Mouse (Mus musculus) cerebellum, adult 2 months (tissue): ENCODE data around the gene Cstad. TPM values are rescaled to one million over a fixed set of nuclear protein-coding genes. Genes with fewer than 3 reads are reported as not detected.

Experiments
- DNase-seq, 2 experiments: peaks; one replicate each; pipeline ENCODE4 v3.0.0; 2021
- H3K27ac ChIP-seq: fragments of 200-500 bp; 2 replicates; pipeline ENCODE4 v1.5.1; 2012; ENCODE audit warnings: low read length, control low read depth, inconsistent platforms; ENCODE audit not compliant: insufficient read depth
- H3K27me3 ChIP-seq: fragments of 200-500 bp; 2 replicates; pipeline ENCODE4 v1.6.1; 2012; ENCODE audit warnings: inconsistent platforms, mild to moderate bottlenecking, low read length, moderate library complexity; ENCODE audit not compliant: control insufficient read depth, insufficient read depth
- H3K4me1 ChIP-seq: fragments of 200-500 bp; 2 replicates; pipeline ENCODE4 v1.6.1; 2011; ENCODE audit warnings: low read length; ENCODE audit not compliant: control insufficient read depth, insufficient read depth
- H3K4me3 ChIP-seq: fragments of 200-500 bp; replicated peaks from 2 replicates; pipeline ENCODE3; 2011; ENCODE audit warnings: mild to moderate bottlenecking, low read depth, low read length, control low read depth; ENCODE audit not compliant: insufficient read depth
- CTCF ChIP-seq: fragments of 200-500 bp; IDR thresholded peaks from 2 replicates; pipeline ENCODE4 v1.5.1; 2011; ENCODE audit warnings: low read depth, mild to moderate bottlenecking, control low read depth, low read length, moderate library complexity, borderline replicate concordance; ENCODE audit not compliant: insufficient read depth
- POLR2A ChIP-seq: fragments of 200-500 bp; IDR thresholded peaks from 2 replicates; pipeline ENCODE4 v1.6.1; 2011; ENCODE audit warnings: low read length, control low read depth, borderline replicate concordance; ENCODE audit not compliant: insufficient read depth
- WGBS: fragments of 180-500 bp; shearing (Covaris S2); methylation state at CpG from one replicate; pipeline ENCODE4 v1.1.7; 2018; 5-methylcytosine and 5-hydroxymethylcytosine counted together
- polyA plus RNA-seq: library from polyadenylated mRNA; depleted of rRNA; stranded (reverse); fragments of >200 nt; gene quantifications from 2 replicates; pipeline ENCODE4 v1.2.3, GENCODE M21; 2012

Cstad gene
- polyA plus RNA-seq, 1 experiment: 3.2 TPM

DNA sequence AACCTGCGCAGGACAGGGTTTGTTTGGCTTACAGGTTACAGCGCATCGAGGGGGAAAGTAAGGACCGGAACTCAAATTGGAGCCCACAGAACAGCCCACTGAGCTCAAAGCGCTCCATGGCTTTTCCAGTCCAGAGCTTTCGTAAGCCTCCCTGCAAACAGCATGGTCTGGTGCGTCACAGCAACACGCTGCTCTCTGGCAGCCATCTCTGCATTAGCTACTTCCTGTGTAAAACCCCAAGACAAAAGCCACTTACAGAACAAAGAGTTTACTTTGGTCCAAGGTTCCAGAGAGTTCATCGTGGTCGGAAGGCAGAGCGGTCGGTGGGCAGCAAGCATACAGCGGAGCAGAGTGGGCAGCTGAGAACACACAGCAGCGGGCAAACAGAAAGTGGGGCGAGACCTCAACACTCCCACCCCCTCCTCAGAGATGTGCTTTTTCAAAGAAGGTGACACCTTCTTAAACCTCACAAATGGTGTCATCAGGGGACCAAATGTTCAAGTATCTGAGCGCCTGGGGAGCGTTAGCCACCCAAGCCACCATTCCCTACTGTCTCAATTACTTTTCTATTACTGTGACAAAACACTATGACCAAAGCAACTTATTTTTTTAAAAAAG lies 31.3 kb downstream of the Cstad start:
- no peak for TF ChIP-seq CTCF
- no peak for TF ChIP-seq POLR2A
- H3K27me3 ChIP-seq: no peaks in the 10 kb centered on the region
- WGBS: 67% methylated on average over 17 of the region's 17 CpGs
- no peak overlapping the region for H3K27ac ChIP-seq
- H3K4me3 ChIP-seq: no peak overlapping the region
- DNase-seq: no peak
- H3K4me1 ChIP-seq: no peaks in the 10 kb centered on the region

- Histone ChIP-seq H3K4me3 (no peak overlapping the region), H3K27me3 (no peaks in the 10 kb centered on the region), H3K27ac (no peak overlapping the region), H3K4me1 (no peaks in the 10 kb centered on the region)
- DNase-seq: no peak
- WGBS: 93% methylated on average over 3 of the region's 3 CpGs
- TF ChIP-seq POLR2A (no peak), CTCF (no peak)
Measured at GRCm38 (mm10) chr2:30627338-30627737, 32.5 kb downstream of the Cstad start.

GRCm38 (mm10) chr2:30628374-30628773 lies 33.5 kb downstream of the Cstad start:
- 69% methylated on average over 17 of the region's 17 CpGs for WGBS

GRCm38 (mm10) chr2:30629038-30629761 lies 34.4 kb downstream of the Cstad start:
- TF ChIP-seq POLR2A (no peak), CTCF (no peak)
- 81% methylated on average over 14 of the region's 14 CpGs for WGBS
- H3K27me3 ChIP-seq: no peaks in the 10 kb centered on the region
- H3K27ac ChIP-seq: no peak overlapping the region
- no peaks in the 10 kb centered on the region for H3K4me1 ChIP-seq
- no peak overlapping the region for H3K4me3 ChIP-seq
- DNase-seq: no peak

More at GRCm38 (mm10) chr2:30628374-30628773, 33.5 kb downstream of the Cstad start:
- Histone ChIP-seq H3K27me3 (no peaks in the 10 kb centered on the region), H3K4me3 (no peak overlapping the region), H3K27ac (no peak overlapping the region), H3K4me1 (no peaks in the 10 kb centered on the region)
- DNase-seq: no peak
- TF ChIP-seq POLR2A: no peak
- TF ChIP-seq CTCF: no peak

- no peak for DNase-seq
Measured at GRCm38 (mm10) chr2:30629860-30630259, 35.0 kb downstream of the Cstad start.

DNA sequence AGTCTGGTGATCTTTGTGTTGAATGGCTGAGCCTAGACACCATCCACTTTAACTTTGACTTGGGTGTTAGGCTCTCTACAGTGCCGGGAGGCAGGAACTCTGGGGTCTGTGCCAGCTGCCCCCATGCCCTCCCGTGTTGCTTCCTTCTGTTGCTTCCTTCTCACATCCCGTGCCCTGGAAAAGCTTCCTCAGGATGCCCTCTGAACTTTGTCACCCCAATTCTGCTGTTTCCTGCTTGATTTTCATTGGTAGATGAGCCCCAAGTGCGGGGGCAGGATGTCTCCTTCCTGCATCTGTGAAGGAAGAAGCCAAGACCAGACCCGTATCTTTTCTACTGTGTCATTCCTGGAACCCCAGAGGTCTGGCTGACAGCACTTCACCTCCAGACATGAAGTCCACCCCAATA lies 41.4 kb downstream of the Cstad start:
- H3K4me1 ChIP-seq: peaks cover 18% of the 10 kb centered on the region
- no peak for TF ChIP-seq CTCF
- TF ChIP-seq POLR2A: no peak
- 44% methylated on average over 5 of the region's 5 CpGs for WGBS
- no peak for DNase-seq
- no peaks in the 10 kb centered on the region for H3K27me3 ChIP-seq
- H3K4me3 ChIP-seq: no peak overlapping the region
- H3K27ac ChIP-seq: no peak overlapping the region

More at GRCm38 (mm10) chr2:30629860-30630259, 35.0 kb downstream of the Cstad start:
- WGBS: 87% methylated on average over 4 of the region's 4 CpGs
- Histone ChIP-seq H3K4me3 (no peak overlapping the region), H3K27ac (no peak overlapping the region), H3K27me3 (no peaks in the 10 kb centered on the region), H3K4me1 (no peaks in the 10 kb centered on the region)
- TF ChIP-seq CTCF (no peak), POLR2A (no peak)

DNA sequence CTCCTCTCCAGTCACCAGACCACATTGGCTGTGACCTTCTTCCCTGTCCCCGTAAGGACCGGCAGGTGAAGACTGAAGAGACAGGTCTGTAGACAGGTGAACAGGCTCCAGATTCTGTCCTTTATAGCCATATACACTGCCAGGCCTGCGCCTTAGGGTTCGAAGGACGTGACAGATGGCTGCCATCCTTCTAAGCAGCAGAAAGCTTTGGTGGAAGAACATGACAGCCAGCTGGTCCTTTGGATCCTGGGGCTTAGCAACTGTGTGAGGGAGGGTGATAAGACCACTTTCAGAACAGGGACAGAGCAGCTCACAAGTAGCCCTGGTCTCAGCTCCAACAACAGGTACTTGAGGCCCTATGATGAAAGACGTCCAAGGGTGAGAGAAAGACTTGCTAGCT lies 43.2 kb downstream of the Cstad start:
- no peaks in the 10 kb centered on the region for H3K27me3 ChIP-seq
- WGBS: 43% methylated on average over 6 of the region's 6 CpGs
- no peak overlapping the region for H3K27ac ChIP-seq
- TF ChIP-seq POLR2A (no peak), CTCF (no peak)
- peaks cover 18% of the 10 kb centered on the region for H3K4me1 ChIP-seq
- H3K4me3 ChIP-seq: no peak overlapping the region
- DNase-seq: no peak

DNA sequence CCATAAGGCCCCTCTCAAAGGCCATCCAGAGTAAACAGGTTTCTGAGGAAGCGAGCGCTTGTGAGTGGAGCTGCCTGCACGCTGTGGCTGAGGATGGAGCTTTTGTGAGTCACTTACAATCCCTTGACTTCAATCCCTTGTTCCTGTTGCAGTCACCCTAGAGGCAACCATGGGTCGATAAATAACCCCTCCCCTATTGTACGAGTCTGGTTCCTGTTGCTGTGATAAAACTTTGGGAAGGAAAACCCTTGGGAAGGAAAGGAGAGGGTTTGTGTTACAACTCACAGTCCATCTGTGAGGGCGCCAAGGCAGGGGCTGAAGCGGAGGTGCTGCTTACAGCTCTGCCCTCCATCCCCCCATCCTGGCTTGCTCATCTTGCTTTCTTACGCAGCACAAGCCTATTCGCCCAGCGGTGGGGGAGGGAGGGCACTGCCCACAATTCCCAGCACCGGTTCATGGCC lies 45.2 kb downstream of the Cstad start:
- no peak for TF ChIP-seq CTCF
- no peak overlapping the region for H3K4me3 ChIP-seq
- no peak for DNase-seq
- 37% methylated on average over 11 of the region's 11 CpGs for WGBS
- H3K4me1 ChIP-seq: peaks cover 18% of the 10 kb centered on the region
- H3K27me3 ChIP-seq: no peaks in the 10 kb centered on the region
- H3K27ac ChIP-seq: no peak overlapping the region
